Mouse (Mus musculus) adrenal gland, postnatal 10 days (tissue): ENCODE measurements around the gene Lrrc4. TPM values are rescaled to one million over a fixed set of nuclear protein-coding genes. Genes with fewer than 3 reads are reported as not detected.
A peak's percentile ranks its signal among the peaks of the same experiment; 100 is the strongest.

Source experiments
- DNase-seq: peaks from one replicate; pipeline ENCODE4 v3.0.0; 2021; ENCODE audit warnings: mixed read lengths
- total RNA-seq, 2 experiments: library from RNA; stranded (reverse); gene quantifications; 2 replicates each; pipeline ENCODE4 v1.2.3; 2021

Lrrc4 gene
- total RNA-seq, 2 experiments from 2014 or later: 5.2 to 5.9 TPM

- no peak for DNase-seq
Observed at GRCm38 (mm10) chr6:28767891-28768481, 63.6 kb downstream of the Lrrc4 start.

DNA sequence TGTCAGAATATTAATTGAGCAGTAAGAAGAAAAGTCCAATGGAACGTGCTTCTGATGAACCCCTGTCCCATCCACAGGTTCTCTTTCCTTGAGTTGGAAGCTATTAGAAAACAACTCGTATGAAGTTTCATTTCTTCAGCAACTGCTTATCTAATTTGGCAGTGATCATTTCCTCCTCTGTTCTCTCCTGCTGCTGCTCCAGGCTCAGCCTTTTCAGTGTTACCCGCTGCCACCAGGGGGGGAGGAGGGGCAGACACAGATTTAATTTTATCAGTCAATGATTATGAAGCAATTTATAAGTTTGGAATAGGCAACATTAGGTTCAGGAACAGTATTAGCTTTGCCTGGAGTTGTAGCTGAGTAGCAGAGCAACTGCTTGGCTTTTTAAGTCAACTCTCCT, 64.9 kb downstream of the Lrrc4 start:
- no peak for DNase-seq

DNA sequence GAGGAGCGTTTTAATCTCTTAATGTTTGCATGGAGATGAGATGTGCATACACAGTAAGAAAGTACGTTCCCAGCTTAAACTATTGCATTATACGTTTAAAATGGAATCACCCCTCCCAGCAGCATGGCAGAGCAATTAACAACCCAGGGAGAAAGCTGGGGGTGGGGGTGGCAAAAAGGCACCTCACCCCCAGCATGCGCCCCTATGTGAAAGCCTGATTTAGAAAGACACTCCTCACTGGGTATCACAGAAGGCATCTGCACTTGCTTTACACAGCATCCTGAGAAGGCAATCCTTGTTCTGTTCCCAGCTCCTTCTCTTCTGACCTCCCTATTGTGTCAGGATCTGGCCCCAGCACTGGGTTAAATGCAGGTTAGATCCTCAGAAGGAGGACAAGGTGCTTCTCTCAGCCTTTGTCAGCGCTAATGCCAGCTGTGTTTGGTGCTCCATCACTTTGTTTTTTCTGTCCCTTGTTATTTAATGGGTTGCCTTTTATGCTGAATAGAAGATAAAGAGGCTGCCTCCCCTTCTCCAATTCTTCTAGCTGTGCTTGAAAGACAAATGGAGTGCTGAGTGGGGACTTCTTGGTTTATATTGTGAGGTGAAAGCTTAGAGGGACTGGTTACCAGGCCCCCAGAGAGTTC, 69.3 kb downstream of the Lrrc4 start:
- no peak for DNase-seq

GRCm38 (mm10) chr6:28761728-28762127, 69.8 kb downstream of the Lrrc4 start:
- DNase-seq: no peak

- no peak for DNase-seq
Observed at GRCm38 (mm10) chr6:28758293-28758692, 73.3 kb downstream of the Lrrc4 start.

- DNase-seq: peak; percentile 53
Observed at GRCm38 (mm10) chr6:28756306-28757018, 75.1 kb downstream of the Lrrc4 start.

DNA sequence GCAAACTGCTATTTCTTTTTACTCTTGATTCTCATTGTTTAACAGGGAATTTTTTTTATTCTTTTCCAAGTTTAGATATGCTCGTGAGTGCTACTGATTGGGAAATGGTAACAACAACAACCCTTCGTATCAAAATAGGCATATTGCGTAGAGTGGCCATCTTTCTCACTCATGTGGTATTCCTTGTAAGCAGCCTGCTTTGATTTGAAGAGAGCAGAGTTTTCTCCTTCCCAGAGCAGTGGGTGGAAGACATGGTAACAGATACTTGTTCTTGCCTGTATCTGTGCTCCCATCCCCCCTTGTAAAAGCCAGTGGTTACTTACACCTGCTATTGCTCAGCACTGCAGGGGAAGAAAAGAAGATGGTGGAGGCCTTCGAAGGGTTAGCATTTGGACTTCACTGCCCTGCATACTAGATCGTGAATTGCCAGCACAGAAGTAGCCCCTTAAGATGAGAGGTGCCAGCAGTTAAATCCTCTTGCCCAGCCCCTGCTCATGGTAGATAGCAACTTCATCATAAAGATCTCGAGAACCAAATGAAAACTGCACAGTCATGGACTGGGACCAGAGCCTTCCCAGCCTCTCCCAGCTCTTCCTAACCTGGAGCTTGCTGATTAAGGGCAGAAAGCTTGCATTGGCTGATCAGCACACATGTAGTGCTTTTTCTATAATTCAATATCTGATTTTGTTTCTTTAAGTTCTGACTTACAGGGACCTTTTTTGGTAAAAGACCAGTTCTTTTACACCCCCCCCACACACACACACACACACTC, 77.2 kb downstream of the Lrrc4 start:
- DNase-seq: no peak

DNA sequence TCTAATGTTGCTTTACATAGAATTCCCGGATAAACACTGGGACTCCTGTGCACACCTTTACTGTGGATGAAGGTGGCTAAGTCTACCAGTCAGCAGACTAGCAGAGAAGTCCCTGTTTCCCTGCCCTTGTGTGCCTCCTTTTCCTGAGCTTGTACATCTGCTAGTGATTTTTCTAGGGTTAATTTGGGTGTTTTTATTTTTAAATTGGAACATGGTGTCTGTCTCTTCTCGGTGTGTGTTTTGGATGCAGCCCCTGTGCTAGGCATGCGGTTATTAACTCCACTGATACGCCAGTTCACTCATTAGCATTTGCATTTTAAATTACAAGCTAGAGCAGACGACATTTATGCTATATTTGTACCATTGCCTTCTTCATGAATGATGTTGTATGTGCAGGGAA, 77.9 kb downstream of the Lrrc4 start:
- no peak for DNase-seq

- DNase-seq: no peak
Observed at GRCm38 (mm10) chr6:28753217-28753616, 78.3 kb downstream of the Lrrc4 start.

DNA sequence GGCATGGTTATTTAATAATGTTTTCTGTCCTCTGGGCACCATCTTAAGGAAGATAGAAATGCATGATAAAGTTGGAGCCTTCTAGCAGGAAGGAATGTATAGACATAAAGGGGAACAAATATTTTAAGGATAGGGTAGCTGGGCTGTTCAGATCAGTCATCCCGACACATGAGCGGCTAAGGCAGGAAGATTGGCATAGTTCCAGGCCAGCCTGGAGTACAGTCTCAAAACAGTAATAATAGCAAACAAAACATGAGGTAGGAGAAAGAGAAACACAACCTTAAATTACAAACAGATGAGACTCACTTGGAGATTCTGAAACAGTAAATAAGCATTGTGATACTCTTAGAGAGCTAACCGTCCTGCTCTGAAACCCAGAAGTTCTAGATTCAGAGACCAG, 80.4 kb downstream of the Lrrc4 start:
- no peak for DNase-seq

DNA sequence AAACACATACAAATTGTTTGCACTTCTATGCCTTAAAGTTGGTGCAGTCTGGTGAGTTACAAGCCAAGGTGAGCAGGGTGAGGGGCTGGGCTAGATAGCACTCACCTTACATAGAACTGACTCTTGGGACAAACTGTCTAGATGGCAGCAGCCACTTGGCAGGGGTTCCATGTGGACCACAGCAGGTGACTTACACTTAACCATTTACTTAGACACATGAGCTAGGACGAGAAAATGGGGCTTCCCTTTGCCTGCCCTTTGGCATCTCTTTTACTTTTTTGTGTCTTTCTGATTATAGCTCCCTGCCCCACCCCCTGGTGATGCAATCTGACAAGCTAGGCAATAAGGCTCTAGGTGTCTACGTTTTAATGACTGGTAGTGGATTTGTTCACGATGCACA, 82.3 kb downstream of the Lrrc4 start:
- DNase-seq: no peak

DNA sequence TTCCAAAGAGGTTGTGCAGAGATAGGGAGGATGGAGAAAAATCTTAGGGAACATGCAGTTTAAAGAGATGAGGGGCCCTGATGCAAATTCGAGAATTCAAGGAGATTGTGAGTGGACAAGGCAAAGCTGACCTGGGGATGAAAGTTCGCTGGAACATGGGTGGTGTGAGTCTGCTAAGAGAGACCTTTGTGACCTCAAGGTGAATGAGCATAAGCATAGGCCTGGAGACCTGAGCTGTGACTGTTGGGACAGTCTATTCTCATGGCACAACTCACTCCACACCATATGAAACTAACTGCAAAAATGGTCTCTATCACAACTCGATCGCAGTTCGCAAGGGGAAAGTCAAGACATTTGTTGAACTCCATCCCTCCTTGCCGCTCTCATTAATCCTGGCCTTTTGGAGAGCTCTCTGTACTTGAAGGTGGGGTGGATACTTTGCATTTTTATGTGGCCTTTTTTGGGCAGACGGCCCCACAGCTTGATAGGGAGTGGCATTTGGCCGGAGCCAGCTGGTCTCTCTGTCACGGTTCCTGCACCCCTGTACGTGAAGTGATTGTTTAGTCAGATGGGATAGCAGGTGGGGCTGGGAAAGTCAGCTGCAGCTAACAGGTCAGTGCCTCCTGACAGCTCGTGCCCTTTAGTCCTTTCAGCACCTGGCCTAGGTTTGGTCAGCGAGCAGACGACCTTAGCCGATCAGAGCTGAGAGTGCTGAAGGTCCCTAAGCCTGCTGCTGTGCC, 83.4 kb downstream of the Lrrc4 start:
- DNase-seq: no peak

GRCm38 (mm10) chr6:28747025-28747424, 84.5 kb downstream of the Lrrc4 start:
- DNase-seq: no peak

DNA sequence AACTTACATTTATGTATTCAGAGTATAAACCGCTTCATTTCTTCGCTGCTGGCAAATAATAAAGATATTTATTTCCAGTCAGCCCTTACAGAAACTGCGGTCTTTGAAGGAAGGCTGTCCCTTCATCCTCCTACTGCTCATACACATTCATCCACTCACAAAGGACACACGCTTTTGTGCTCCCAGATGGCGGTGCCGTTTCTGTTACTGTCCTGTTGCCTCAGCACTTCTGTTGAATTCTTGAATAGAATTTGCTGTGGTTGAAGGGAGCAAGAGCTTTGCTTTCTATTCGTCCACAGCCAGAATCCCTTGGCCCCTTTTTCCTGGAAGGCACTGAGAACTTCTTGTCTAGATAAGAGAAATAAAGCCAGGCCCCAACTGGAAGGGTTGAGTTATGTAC, 85.7 kb downstream of the Lrrc4 start:
- no peak for DNase-seq

DNA sequence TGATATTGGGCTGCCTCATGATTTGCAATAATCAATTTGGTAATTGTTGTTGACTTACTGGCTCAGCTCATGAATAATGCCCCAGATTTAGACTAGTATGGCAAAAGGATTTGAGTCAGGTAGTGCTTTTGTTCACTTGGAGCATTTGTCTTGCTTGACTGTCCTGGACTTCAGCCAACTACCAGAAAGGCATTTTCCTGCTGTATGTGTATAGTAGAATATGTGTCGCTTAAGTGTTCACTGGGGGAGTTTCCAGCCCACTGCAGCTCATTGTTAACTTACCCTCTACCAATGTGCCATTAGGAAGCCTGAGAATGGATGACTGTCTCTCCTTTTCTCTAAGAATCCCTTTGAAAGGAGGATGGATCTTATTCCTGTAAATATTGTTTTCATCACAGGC, 88.0 kb downstream of the Lrrc4 start:
- DNase-seq: no peak

DNA sequence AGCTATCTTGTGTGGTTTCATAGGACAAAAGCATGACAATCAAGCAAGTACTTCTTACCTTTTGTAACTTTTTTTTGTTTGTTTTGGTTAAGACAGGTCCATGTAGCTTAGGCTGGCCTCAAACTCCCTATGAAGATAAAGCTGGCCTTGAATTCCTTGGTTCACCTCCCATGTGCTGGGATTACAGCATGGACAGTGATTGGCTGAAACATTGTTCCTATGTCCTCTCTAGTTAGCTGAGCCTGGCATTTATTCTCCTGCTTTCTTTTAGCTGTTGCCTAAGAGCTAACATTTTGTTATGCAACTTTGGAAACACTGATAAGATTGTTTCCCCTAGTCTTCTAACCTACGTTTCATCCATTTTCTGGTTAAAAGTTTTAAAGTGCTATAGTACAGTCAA, 93.9 kb downstream of the Lrrc4 start:
- DNase-seq: no peak

DNA sequence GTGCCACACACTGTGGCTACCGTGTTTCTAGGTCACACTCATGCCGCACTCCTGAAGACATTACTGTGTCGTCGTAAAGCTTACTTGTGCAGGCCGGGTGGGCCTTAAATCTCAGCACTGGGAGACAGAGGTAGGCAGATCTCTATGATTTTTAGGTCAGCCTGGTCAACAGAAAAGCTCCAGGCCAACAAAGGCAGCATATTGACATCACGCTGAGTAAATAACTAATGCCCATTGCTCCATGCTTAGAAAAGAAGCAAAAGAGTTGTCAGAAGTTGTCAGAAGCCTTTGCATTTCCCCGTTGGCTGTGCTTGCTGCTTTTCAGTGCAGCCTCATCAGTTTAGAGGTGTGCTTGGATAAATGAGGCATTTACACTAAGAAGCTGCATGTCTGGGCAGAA, 94.9 kb downstream of the Lrrc4 start:
- no peak for DNase-seq

DNA sequence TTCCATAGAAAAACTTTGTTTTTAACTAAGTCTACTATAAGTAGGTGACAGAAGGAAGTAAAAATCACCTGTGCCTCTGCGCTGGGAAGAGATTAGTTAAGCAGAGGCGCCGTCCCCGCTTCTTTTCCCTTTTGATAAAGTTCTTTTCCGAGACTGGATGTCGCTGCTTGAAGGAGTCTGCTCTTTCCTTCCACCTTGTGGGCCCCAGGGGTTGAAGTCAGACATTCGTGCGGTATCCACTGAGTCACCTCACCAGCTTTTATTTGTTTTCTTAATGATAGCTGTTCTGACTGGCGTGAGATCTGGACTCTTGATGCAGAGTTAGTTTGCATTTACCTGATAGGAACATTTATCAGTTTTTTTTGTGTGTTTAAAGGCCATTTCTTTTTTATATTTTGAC, 96.4 kb downstream of the Lrrc4 start:
- DNase-seq: no peak

DNA sequence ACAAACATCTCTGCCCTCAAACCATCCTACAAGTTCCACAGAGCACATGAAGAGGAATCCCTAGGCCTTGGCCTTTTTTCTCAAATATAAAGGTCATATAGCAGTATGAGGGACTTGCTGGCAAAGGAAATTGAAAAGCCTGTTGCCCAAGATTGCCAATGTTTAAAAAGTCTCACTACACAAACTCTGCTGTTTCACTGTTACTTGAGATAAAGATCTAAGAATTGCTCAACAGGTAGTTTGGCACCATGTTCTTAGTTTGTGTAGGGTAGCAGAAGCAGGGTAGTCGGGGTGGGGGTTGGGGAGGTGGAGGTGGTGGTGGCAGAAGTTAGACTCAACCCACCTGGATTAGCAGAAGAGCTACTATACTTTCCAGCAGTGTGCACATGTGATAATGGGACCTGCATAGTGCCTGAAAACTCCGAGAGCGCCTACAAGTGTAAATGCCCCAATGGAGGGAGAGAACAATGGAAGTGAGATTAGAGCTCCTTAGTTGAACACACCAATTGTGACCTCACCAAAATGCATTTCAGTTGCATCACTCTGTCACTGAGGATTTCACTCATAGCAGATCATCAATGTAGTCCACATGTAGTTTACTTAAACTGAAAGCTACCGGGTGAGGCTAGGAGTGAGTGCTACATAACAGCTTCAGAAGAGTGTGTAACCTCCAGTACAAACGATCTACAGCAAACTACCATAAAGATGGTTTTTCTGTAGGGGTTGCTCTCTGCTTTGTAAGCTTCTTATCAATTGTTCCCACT, 97.5 kb downstream of the Lrrc4 start:
- DNase-seq: no peak

GRCm38 (mm10) chr6:28731246-28731645, 100.3 kb downstream of the Lrrc4 start:
- no peak for DNase-seq

- no peak for DNase-seq
Observed at GRCm38 (mm10) chr6:28729649-28730048, 101.9 kb downstream of the Lrrc4 start.

- DNase-seq: no peak
Observed at GRCm38 (mm10) chr6:28729236-28729635, 102.3 kb downstream of the Lrrc4 start.
